Mouse (Mus musculus) layer of hippocampus, adult 2 months (tissue): ENCODE data around the gene Ric3. TPM values are rescaled to one million over a fixed set of nuclear protein-coding genes. Genes with fewer than 3 reads are reported as not detected.

Experiments used
- DNase-seq, 2 experiments: peaks; one replicate each; pipeline ENCODE4 v3.0.0; 2022; ENCODE audit warnings: low spot score in 2 of 2
- H3K27ac ChIP-seq: fragments of 200-600 bp; 2 replicates; pipeline ENCODE4 v1.8.1; 2022
- H3K4me3 ChIP-seq: fragments of 200-600 bp; 2 replicates; pipeline ENCODE4 v1.8.1; 2022; ENCODE audit warnings: mild to moderate bottlenecking
- CTCF ChIP-seq: fragments of 200-600 bp; conservative IDR thresholded peaks from 2 replicates; pipeline ENCODE4 v1.8.1; 2022; ENCODE audit warnings: antibody characterized with exemption, mild to moderate bottlenecking, moderate library complexity
- total RNA-seq, 2 experiments: library from RNA; stranded (reverse); gene quantifications; 2 replicates each; pipeline ENCODE4 v1.2.3; 2021

Gene Ric3
- total RNA-seq, 2 experiments from 2014 or later = 69.6 to 72.0 TPM

DNA sequence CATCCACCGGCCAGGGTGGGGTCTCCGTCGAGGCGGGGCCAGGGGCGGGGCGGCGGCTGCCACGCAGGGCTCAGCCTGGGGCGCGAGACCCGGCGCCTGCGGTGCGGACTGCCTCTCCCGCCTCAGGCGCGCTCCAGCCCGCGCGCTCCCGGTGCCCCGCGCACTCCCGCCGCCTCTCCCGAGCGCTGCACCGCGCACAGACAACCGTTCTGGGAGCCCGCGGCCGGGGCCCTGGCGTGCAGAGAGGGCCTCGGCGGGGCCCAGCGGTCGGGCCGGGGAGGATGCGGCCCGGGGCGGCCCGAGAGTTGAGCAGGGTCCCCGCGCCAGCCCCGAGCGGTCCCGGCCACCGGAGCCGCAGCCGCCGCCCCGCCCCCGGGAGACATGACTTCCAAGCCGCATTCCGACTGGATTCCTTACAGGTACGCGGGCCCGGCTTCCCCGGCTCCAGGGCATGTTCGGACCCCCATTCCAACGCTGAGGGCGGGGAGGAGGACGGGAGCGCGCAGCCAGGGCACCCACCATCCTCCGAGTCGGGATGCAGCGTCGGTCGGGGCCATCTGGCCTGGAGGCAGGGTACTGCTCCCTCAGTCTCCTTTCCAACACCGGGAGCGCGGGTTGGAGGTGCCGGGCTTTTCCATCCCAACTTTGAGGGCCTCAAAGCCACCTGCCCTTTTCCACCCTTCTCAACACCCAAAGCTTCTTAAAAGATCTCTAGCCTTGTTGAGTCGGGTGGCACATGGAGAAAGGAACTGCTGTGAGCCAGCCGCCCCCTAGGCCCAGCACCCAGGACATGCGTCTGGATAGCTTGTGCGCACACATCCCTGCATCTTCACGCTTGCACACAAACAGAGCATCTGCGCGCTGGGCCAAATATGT, 72.2 kb downstream of the Ric3 start:
- Histone ChIP-seq H3K27ac (peak overlapping the region; percentile 98), H3K4me3 (peak overlapping the region; percentile 68)
- peak; percentile 56 to 66 for DNase-seq
- TF ChIP-seq CTCF = no peak

DNA sequence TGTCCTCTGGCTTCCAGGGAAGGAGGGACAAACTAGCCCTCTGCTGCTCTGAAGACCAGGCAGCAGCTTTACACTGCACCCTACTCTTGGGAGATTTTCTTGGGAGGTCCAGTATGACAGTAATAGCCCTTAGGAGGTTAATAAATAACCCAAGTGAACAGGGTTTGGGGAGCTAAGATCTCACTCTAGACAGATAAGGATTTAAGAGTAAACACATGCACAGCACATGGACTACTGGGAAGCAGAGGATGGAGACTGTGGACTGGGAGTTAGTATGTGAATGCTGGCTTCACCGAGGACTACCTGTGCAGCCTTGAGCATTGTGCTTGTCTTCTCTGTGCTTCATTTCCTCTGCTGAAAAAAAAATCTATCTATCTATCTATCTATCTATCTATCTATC, 73.9 kb downstream of the Ric3 start:
- TF ChIP-seq CTCF = no peak
- H3K4me3 ChIP-seq = no peak overlapping the region
- no peak for DNase-seq
- no peak overlapping the region for H3K27ac ChIP-seq

DNA sequence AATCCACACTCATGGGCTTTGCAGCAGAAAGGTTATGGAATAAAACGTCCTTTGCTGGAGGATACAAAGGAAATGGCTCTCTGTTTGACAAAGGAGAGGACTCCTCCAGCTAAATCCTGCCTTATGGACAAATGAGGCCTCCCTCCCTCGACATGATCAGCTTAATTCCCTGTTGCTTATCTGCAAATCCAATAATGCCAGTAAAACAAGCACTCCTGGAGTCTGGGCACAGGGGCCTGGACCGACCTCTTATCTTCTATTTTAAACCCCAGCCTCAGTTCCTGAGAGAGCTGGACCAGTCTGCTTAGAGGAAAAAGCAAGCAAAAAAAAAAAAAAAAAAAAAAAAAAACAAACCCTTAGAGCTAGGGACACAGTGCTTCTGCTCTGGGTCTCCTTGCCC, 79.5 kb downstream of the Ric3 start:
- DNase-seq = no peak
- Histone ChIP-seq H3K27ac (peak overlapping the region; percentile 89), H3K4me3 (no peak overlapping the region)
- no peak for TF ChIP-seq CTCF

DNA sequence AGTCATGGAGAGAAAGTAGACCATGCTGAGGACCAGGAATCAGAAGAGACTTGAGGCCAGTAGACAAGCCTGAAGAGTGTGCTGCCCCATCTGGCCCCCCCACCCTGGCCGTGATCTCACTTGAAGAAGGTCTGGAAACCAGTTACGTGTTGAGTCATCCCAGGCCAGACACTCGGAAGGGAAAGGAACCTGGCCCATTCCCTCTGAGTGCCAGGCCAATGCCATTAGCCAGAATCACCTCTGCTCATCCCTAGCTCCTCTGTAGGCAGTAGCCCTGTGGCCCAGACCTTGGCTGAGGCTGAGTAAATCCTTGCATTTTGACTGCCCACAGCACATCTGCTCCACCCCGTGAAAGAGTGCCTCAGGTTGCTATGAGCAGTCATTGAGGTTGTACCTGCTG, 81.2 kb downstream of the Ric3 start:
- H3K27ac ChIP-seq = peak overlapping the region; percentile 89

DNA sequence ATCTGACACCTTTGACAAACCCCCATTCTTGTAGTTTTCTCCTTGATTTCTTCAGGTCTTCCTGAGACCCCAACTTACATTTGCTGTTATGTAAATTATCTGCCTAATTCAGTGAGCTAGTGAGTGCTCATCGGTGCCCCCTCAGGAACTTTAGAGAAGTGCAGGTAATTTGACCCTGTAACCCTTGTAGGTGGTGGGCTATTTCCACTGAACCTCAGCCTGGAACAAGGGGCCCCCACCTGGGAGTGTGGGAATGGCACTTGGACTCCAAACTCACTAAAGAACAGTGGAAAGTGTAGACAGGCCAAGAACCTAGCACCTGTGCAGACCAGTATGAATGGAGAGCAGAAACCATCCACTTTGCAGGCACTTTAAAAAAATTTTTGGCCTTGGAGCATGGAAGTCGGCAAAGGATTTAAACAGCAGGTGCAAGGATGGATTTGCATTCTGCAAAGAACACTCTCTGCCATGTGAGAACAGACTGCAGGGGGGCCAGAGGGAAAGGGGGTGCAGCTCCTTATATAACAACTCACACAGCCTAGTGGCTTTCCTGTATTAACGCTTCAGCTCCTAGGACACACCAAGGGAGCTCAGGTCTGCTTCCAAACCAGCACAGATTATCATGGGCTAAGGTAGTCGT, 82.7 kb downstream of the Ric3 start:
- peak; percentile 52 to 68 for DNase-seq
- Histone ChIP-seq H3K27ac (peak overlapping the region; percentile 89), H3K4me3 (no peak overlapping the region)
- peak; percentile 75 for TF ChIP-seq CTCF

More for the DNA sequence above, 81.2 kb downstream of the Ric3 start:
- no peak overlapping the region for H3K4me3 ChIP-seq
- no peak for TF ChIP-seq CTCF
- DNase-seq = no peak

DNA sequence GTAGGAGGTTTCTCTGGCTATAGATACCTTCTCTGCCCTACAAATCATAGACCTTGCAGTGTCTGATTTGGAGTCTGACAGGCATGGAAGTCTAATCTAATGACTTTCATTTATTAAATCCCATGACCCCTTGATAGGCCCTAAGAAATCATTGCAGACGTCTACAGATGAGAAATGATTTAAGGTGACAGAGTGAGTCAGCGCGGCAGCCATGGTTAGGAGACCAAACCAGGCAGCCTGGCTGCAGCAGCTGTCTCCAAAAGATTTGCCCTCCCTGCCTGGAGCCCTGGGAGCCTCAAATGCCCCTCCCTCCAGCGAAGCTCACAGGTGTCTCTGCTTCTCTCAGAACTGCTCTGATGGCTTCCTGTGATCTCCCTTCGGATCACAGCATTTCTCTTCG, 87.0 kb downstream of the Ric3 start:
- no peak for TF ChIP-seq CTCF
- Histone ChIP-seq H3K27ac (no peak overlapping the region), H3K4me3 (no peak overlapping the region)
- DNase-seq = no peak

DNA sequence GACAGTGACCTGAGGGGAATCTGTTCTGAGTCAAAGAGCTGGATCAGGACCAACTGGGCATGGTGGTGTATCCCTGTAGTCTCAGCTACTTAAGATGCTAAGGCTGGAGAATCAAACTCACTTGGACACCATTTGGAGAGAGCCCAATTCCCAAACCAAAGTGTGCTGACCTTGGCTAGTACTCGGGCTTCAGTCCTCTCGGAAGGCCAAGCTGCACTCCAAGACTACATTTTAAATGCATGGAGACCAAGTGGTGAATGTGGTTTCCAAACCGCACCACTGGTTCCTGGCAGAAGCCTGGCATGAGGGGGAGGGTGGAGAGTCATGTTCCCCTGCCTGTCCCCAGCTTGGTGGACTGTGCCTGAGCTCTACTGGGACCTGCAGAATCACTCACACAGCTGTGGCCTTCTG, 89.2 kb downstream of the Ric3 start:
- TF ChIP-seq CTCF = no peak
- Histone ChIP-seq H3K27ac (no peak overlapping the region), H3K4me3 (no peak overlapping the region)
- DNase-seq = no peak

DNA sequence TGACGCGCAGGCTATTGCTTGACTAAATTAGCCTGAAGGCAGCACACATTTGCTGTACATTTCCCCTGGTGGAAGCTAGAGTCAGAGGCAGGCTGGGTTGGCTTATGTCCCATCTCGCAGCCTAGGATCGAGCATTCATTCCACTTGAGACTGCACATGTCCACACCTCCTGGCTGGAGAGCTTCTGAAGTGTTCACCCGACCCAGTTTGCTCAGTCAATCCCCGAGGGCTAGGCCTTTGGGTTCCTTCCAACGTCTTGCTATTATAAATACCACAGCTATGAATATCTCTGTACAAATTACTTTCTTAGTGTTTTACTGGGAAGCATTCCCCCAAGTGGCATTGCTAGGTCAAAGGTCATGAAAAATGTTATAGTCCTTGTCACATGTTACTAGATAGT, 89.9 kb downstream of the Ric3 start:
- Histone ChIP-seq H3K4me3 (no peak overlapping the region), H3K27ac (no peak overlapping the region)
- no peak for DNase-seq
- no peak for TF ChIP-seq CTCF

DNA sequence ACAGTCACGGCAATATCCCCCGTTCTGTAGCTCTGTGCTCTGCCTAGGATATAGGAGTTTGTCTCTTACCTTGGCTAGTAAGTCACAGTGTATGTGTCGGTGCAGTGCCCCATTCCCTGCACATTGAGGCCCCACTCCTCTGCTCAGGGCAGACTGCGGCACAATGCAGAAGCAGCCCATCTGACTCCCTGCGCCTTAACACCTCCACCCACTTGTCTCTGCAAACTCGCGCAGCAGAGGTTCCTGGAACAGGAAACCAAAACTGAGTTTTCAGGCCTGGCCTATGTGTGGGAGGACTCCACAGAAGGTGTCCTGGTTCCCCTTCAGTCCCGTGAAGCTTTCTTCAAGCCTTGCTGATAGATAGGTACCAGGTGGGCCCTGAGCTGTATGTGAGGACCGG, 91.9 kb downstream of the Ric3 start:
- peak; percentile 55 to 56 for DNase-seq
- H3K4me3 ChIP-seq = no peak overlapping the region
- peak overlapping the region; percentile 84 for H3K27ac ChIP-seq
- TF ChIP-seq CTCF = no peak

DNA sequence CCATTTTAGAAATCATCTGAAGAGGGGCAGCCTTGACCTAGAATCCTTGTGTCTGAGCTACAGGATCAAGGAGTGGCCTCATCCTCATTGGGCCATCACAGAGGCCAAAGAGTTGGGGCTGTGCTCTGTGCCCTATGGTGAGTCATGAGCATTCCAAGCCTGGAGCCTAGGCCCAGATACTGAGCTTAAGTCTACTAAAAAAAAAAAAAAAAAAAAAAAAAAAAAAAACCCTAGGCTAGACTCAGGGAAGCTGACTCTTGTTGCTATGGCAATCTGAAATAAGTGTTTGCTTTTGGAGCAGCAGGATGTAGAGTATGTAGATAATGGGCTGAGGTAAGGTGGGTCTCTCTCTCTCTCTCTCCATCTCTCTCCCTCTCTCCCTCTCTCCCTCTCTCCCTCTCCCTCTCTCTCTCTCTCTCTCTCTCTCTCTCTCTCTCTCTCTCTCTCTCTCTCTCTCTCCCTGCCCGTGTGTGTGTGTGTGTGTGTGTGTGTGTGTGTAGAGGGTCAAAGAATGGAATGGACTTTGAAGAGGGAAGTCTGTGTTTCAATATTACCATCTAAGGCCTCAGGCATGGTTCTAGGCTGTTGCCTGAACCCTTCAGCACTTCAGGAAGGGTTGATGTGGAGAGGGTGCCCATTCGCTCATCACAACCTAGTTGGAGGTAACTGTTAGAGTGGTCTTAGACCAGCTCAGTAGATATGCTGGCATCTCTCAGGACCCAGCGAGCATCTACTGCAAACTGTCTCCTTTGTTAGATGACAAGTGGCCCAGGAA, 97.0 kb downstream of the Ric3 start:
- TF ChIP-seq CTCF = no peak
- DNase-seq = no peak
- H3K4me3 ChIP-seq = no peak overlapping the region
- H3K27ac ChIP-seq = no peak overlapping the region

Other genes with a start within 250 kb of the Ric3 start
- gene Olfr516, start 232.8 kb downstream of the Ric3 start, total RNA-seq = not detected
- not detected for gene Olfr517, start 211.0 kb downstream of the Ric3 start, total RNA-seq
- not detected for gene Olfr518, start 198.3 kb downstream of the Ric3 start, total RNA-seq
- gene Olfr519, start 188.9 kb downstream of the Ric3 start, total RNA-seq = not detected
- under 1 TPM; 0.27 to 0.28 TPM for gene Nlrp10, start 153.2 kb downstream of the Ric3 start, total RNA-seq
- gene Eif3f, start 148.9 kb downstream of the Ric3 start, total RNA-seq = 100 to 1,000 TPM in 1 of 2 experiments, 10 to 100 TPM in 1; 95.6 to 101 TPM
- 100 to 1,000 TPM; 179 to 198 TPM for gene Tub, start 133.0 kb downstream of the Ric3 start, total RNA-seq
- 10 to 100 TPM; 62.5 to 67.0 TPM for gene Lmo1, start 91.9 kb upstream of the Ric3 start, total RNA-seq